Mouse (Mus musculus): ENCODE measurements at regions not wholly inside any gene's neighbourhood (a gene's known extent, or its start where the extent isn't known, plus 50 kb on each side); places are given as distances from the start of the nearest gene placed in this dataset.
"Not testable (repeated sequence)": the region's sequence is repeated elsewhere in the genome, so short reads cannot be mapped to it uniquely, and the experiment has no call there.

DNA sequence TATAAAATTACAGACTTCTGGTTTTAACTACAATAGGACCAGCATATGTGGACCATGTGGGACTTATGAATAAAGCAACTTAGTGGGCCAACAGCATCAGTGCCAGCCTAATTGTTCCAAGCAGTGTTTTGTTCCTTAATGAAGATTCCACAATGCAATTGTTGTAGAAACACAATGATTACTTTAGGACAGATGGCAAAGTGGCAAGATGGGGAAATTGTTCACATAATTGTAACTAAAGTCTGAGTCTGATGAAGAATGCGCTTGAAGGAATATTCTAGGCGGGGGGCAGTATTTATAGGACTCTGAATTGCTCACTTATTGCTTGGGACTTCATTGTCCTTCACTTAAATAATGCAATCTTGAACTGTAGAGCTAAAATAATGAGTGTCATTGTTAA is 253.4 kb upstream of the Kcnj3 start:
- Histone ChIP-seq H3K4me3 (ENCODE audit: low read depth, low read length) (no peak overlapping the region), H3K27me3 (replicated peaks; ENCODE audit: control insufficient read depth, insufficient read depth, low read length) (no peaks in the 10 kb centered on the region), H3K27ac (replicated peaks; ENCODE audit: low read depth, low read length) (no peak overlapping the region), H3K4me1 (ENCODE audit: control insufficient read depth, insufficient read depth, low read length) (no peaks in the 10 kb centered on the region), H3K36me3 (ENCODE audit: control insufficient read depth, insufficient read depth, low read length) (no peaks in the 10 kb centered on the region), H3K9me3 (ENCODE audit: control insufficient read depth, low read length) (no peaks in the 10 kb centered on the region), H3K9ac (ENCODE audit: low read depth, low read length) (no peak overlapping the region), H3K4me2 (ENCODE audit: low read depth, low read length) (no peak overlapping the region)
- 63% methylated on average over 2 of the region's 2 CpGs for WGBS
- DNase-seq (ENCODE audit: low spot score): peak; percentile 29
- ATAC-seq (ENCODE audit: low read depth): peak; percentile 44; the same call in 1 of the 2 replicates

DNA sequence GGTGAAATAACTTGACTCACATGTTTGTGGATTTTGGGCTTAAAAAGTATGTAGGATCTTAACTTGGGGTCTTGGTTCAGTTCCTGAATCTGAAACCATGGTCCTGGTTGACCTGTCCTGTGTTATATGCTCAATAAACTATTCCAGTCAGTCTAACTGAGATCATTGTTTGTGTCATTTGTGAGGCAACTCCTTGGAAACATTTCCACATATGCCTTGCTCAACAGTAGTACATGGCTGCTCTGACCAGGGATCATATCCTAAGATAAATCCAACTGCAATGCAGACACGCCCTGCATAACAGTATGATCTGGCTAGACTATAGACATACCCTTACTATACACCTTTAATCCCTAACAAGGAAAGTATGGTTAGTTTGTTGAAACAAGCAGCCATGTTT is 228.9 kb upstream of the Kcnj3 start:
- no peaks in the 10 kb centered on the region for H3K9me3 ChIP-seq (ENCODE audit: control insufficient read depth, low read length)
- WGBS: 83% methylated on average over 1 of the region's 1 CpGs
- no peak overlapping the region for H3K27ac ChIP-seq (replicated peaks; ENCODE audit: low read depth, low read length)
- no peaks in the 10 kb centered on the region for H3K4me1 ChIP-seq (ENCODE audit: control insufficient read depth, insufficient read depth, low read length)
- no peak overlapping the region for H3K4me2 ChIP-seq (ENCODE audit: low read depth, low read length)
- H3K4me3 ChIP-seq (ENCODE audit: low read depth, low read length): no peak overlapping the region
- ATAC-seq (ENCODE audit: low read depth) (no peak), DNase-seq (ENCODE audit: low spot score) (no peak)
- H3K27me3 ChIP-seq (replicated peaks; ENCODE audit: control insufficient read depth, insufficient read depth, low read length): no peaks in the 10 kb centered on the region
- no peaks in the 10 kb centered on the region for H3K36me3 ChIP-seq (ENCODE audit: control insufficient read depth, insufficient read depth, low read length)
- H3K9ac ChIP-seq (ENCODE audit: low read depth, low read length): no peak overlapping the region

DNA sequence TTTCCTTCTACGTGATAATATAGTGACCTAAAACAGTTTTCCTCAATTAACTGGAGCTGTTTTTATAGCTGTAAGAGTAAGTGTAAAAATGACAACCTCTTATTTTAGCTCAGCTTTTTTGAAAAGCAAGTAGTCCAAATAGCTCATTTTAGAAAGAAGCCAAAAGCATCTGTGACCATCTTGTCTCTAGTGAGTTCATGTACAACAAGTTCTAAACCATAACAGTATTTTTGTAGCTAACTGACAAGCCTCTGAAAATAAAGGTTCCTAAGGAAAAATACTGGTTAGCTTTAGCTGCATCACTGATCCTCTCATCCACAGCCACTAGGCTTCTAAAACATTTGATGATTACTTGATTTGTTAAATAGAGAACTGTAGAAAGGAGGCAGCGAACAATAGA is 227.2 kb upstream of the Kcnj3 start:
- no peak overlapping the region for H3K4me3 ChIP-seq (ENCODE audit: low read depth, low read length)
- ATAC-seq (ENCODE audit: low read depth): no peak
- 86% methylated on average over 2 of the region's 2 CpGs for WGBS
- no peak overlapping the region for H3K4me2 ChIP-seq (ENCODE audit: low read depth, low read length)
- no peak for DNase-seq (ENCODE audit: low spot score)
- H3K27me3 ChIP-seq (replicated peaks; ENCODE audit: control insufficient read depth, insufficient read depth, low read length): no peaks in the 10 kb centered on the region
- H3K27ac ChIP-seq (replicated peaks; ENCODE audit: low read depth, low read length): no peak overlapping the region
- H3K9me3 ChIP-seq (ENCODE audit: control insufficient read depth, low read length): no peaks in the 10 kb centered on the region
- H3K9ac ChIP-seq (ENCODE audit: low read depth, low read length): no peak overlapping the region
- H3K4me1 ChIP-seq (ENCODE audit: control insufficient read depth, insufficient read depth, low read length): no peaks in the 10 kb centered on the region
- no peaks in the 10 kb centered on the region for H3K36me3 ChIP-seq (ENCODE audit: control insufficient read depth, insufficient read depth, low read length)

DNA sequence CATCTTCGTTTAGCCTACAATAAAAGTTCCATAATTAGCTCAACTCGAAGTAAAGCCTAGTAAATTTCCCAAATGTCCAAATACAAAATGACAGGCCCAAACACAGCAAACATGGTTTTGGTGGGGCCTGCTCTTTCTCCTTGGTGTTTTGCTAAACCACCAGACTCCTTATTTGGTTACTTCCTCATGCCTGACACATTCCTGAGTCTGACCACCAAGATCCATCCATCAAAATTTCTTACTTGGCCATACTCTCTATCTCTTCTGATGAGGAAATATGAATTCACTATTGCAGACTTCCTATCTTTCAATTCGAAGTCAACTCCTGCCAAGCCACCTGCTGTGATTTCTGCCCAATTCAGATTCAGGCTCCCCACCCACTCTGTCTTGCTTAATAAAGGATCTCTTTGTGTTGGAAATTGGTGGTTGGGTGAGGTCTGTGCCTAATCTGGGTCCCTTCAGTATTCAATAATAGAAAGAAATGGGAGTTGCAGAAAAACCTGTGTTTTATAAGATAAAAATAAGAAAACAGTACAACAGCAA is 225.9 kb upstream of the Kcnj3 start:
- H3K4me3 ChIP-seq (ENCODE audit: low read depth, low read length): no peak overlapping the region
- 54% methylated on average over 3 of the region's 3 CpGs for WGBS
- H3K36me3 ChIP-seq (ENCODE audit: control insufficient read depth, insufficient read depth, low read length): no peaks in the 10 kb centered on the region
- H3K4me1 ChIP-seq (ENCODE audit: control insufficient read depth, insufficient read depth, low read length): no peaks in the 10 kb centered on the region
- H3K4me2 ChIP-seq (ENCODE audit: low read depth, low read length): no peak overlapping the region
- no peak overlapping the region for H3K27ac ChIP-seq (replicated peaks; ENCODE audit: low read depth, low read length)
- no peak for DNase-seq (ENCODE audit: low spot score)
- no peaks in the 10 kb centered on the region for H3K9me3 ChIP-seq (ENCODE audit: control insufficient read depth, low read length)
- H3K27me3 ChIP-seq (replicated peaks; ENCODE audit: control insufficient read depth, insufficient read depth, low read length): no peaks in the 10 kb centered on the region
- no peak overlapping the region for H3K9ac ChIP-seq (ENCODE audit: low read depth, low read length)
- no peak for ATAC-seq (ENCODE audit: low read depth)

DNA sequence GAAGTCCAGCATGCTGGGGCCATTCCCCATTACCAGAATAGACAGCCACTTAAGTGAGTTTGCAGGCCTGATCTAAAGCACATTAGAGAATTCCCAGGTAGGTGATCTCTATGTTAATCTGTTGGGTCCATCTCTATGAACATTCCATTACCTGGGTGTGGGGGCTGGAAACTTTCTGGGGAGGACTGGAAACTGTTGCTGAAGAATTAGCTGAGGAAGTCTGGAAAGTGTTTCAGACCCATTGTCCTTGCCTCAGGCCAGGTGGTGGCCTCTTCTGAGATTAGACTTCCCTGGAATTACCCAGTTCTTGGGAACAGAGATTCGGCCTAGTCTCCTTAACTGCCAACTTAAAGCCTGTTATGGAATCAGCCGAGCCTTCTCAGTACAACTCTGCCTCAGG is 224.5 kb upstream of the Kcnj3 start:
- no peak overlapping the region for H3K4me2 ChIP-seq (ENCODE audit: low read depth, low read length)
- no peaks in the 10 kb centered on the region for H3K36me3 ChIP-seq (ENCODE audit: control insufficient read depth, insufficient read depth, low read length)
- no peak for ATAC-seq (ENCODE audit: low read depth)
- H3K27me3 ChIP-seq (replicated peaks; ENCODE audit: control insufficient read depth, insufficient read depth, low read length): no peaks in the 10 kb centered on the region
- no peak overlapping the region for H3K27ac ChIP-seq (replicated peaks; ENCODE audit: low read depth, low read length)
- DNase-seq (ENCODE audit: low spot score): no peak
- H3K9ac ChIP-seq (ENCODE audit: low read depth, low read length): no peak overlapping the region
- WGBS: 82% methylated on average over 2 of the region's 2 CpGs
- no peaks in the 10 kb centered on the region for H3K9me3 ChIP-seq (ENCODE audit: control insufficient read depth, low read length)
- H3K4me1 ChIP-seq (ENCODE audit: control insufficient read depth, insufficient read depth, low read length): no peaks in the 10 kb centered on the region
- no peak overlapping the region for H3K4me3 ChIP-seq (ENCODE audit: low read depth, low read length)

DNA sequence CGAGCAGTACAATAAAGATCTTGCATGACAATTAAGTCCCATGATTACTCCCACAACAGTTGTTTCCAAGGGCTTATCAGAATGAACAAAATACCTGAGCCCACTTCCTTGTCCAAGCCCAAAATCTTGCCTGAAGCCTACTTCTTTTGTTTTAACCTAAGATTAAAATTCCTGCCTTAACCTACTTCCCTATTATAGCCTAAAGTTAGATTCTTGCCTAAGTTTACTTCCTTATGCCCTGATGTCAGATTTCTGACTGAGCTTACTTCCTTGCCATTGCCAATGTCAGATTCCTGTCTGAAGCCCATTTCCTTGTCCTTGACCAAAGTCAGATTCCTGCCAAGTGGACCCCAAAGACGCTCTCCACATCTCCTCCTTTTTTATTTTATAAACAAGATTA is 213.7 kb upstream of the Kcnj3 start:
- Histone ChIP-seq H3K9me3 (ENCODE audit: control insufficient read depth, low read length) (no peaks in the 10 kb centered on the region), H3K4me1 (ENCODE audit: control insufficient read depth, insufficient read depth, low read length) (no peaks in the 10 kb centered on the region), H3K9ac (ENCODE audit: low read depth, low read length) (no peak overlapping the region), H3K27ac (replicated peaks; ENCODE audit: low read depth, low read length) (no peak overlapping the region), H3K27me3 (replicated peaks; ENCODE audit: control insufficient read depth, insufficient read depth, low read length) (no peaks in the 10 kb centered on the region), H3K4me2 (ENCODE audit: low read depth, low read length) (no peak overlapping the region), H3K4me3 (ENCODE audit: low read depth, low read length) (no peak overlapping the region), H3K36me3 (ENCODE audit: control insufficient read depth, insufficient read depth, low read length) (no peaks in the 10 kb centered on the region)
- no peak for ATAC-seq (ENCODE audit: low read depth)
- DNase-seq (ENCODE audit: low spot score): no peak
- 74% methylated on average over 2 of the region's 2 CpGs for WGBS

DNA sequence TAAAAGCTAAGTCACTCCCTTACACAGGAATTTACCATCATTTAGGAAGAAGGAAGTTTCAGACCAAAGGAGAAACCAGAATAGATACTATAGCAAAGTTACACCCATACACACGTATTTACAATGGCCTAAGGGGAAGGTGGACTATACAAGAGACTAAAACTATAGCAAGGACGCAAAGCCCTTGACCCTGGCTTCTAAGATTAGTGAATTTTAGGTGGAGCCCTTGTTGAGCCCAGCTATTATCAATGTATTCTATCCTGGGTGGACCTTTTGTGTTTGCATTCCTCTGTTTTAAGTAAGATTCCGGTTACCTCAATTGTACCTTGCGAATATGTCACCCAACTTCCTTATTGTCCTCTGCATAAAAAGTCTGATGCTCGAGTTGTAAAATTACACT is 213.0 kb upstream of the Kcnj3 start:
- not testable (repeated sequence) for H3K27ac ChIP-seq (replicated peaks; ENCODE audit: low read depth, low read length); H3K4me1 ChIP-seq (ENCODE audit: control insufficient read depth, insufficient read depth, low read length); H3K27me3 ChIP-seq (replicated peaks; ENCODE audit: control insufficient read depth, insufficient read depth, low read length); DNase-seq (ENCODE audit: low spot score); H3K36me3 ChIP-seq (ENCODE audit: control insufficient read depth, insufficient read depth, low read length); H3K4me2 ChIP-seq (ENCODE audit: low read depth, low read length); H3K9me3 ChIP-seq (ENCODE audit: control insufficient read depth, low read length); H3K9ac ChIP-seq (ENCODE audit: low read depth, low read length); H3K4me3 ChIP-seq (ENCODE audit: low read depth, low read length); ATAC-seq (ENCODE audit: low read depth)
- 89% methylated on average over 5 of the region's 5 CpGs for WGBS

DNA sequence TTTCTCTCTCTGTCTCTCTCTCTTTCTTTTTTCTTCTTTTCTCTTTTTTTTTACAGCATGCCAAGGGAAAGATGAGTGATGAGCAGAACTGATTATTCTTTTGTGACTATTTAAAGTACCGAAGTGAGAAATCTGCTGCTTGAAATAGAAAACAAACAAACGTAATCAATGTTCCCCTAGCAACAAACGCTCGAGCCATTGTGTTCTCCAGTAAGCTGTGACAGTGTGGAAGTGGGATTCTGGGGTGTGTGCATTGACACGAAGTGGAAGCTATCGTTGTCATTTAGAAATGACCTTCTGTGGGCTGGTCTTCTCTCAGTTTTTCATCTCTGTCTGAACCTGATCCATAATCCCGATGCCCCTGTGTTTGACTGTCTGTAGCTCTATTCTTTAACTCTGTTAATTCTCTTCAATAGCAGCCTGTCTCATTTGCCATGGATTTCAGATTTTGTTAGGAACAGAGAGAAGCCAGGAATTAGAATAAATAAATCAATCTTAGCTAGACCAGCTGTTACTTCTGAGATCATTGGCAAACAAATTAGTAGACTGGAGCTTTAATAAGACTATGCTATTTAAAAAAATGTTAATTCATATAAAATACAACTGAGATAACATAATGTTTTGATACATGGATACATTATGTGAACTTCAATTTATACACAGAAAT is 207.5 kb upstream of the Kcnj3 start:
- ATAC-seq (ENCODE audit: low read depth) (no peak), DNase-seq (ENCODE audit: low spot score) (no peak)
- Histone ChIP-seq H3K36me3 (ENCODE audit: control insufficient read depth, insufficient read depth, low read length) (no peaks in the 10 kb centered on the region), H3K4me2 (ENCODE audit: low read depth, low read length) (no peak overlapping the region), H3K4me3 (ENCODE audit: low read depth, low read length) (no peak overlapping the region), H3K27ac (replicated peaks; ENCODE audit: low read depth, low read length) (no peak overlapping the region), H3K9ac (ENCODE audit: low read depth, low read length) (no peak overlapping the region), H3K27me3 (replicated peaks; ENCODE audit: control insufficient read depth, insufficient read depth, low read length) (no peaks in the 10 kb centered on the region), H3K9me3 (ENCODE audit: control insufficient read depth, low read length) (no peaks in the 10 kb centered on the region), H3K4me1 (ENCODE audit: control insufficient read depth, insufficient read depth, low read length) (no peaks in the 10 kb centered on the region)
- 80% methylated on average over 7 of the region's 7 CpGs for WGBS

DNA sequence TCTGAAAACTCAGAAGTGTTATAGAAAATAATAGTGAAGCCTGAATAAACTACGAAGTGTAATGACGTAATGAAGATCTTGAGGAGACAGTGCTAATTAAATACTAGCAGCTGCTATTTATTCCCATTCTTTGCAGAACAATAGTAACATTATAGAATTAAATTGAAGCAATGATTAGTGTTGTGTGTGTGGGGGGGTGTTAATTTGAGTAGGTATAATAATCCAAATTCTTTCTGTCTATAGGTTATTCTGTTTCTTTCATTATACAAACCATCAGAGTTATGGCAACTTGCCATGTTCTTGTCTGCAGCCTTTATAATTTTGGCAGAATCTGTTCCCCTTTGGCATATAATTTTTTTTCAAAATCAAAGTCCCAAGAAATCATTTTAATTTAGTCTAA is 203.9 kb upstream of the Kcnj3 start:
- no peak overlapping the region for H3K27ac ChIP-seq (replicated peaks; ENCODE audit: low read depth, low read length)
- WGBS: 73% methylated on average over 2 of the region's 2 CpGs
- no peak for DNase-seq (ENCODE audit: low spot score)
- H3K27me3 ChIP-seq (replicated peaks; ENCODE audit: control insufficient read depth, insufficient read depth, low read length): no peaks in the 10 kb centered on the region
- no peak overlapping the region for H3K4me3 ChIP-seq (ENCODE audit: low read depth, low read length)
- H3K9ac ChIP-seq (ENCODE audit: low read depth, low read length): no peak overlapping the region
- H3K9me3 ChIP-seq (ENCODE audit: control insufficient read depth, low read length): no peaks in the 10 kb centered on the region; the same call in 1 of the 2 replicates
- no peaks in the 10 kb centered on the region for H3K4me1 ChIP-seq (ENCODE audit: control insufficient read depth, insufficient read depth, low read length)
- no peak overlapping the region for H3K4me2 ChIP-seq (ENCODE audit: low read depth, low read length)
- no peaks in the 10 kb centered on the region for H3K36me3 ChIP-seq (ENCODE audit: control insufficient read depth, insufficient read depth, low read length)
- ATAC-seq (ENCODE audit: low read depth): no peak

Data from embryonic facial prominence, embryonic 14.5 days (tissue).